Mouse (Mus musculus) urinary bladder, postnatal 14 days (tissue): ENCODE results near the gene Tnnc2.
A peak's percentile ranks its signal among the peaks of the same experiment; 100 is the strongest.
"Not testable (repeated sequence)": the region's sequence is repeated elsewhere in the genome, so short reads cannot be mapped to it uniquely, and the experiment has no call there.

ENCODE experiments used
- DNase-seq: peaks from one replicate; pipeline ENCODE4 v3.0.0; 2021; ENCODE audit warnings: low spot score

Gene Tnnc2

DNA sequence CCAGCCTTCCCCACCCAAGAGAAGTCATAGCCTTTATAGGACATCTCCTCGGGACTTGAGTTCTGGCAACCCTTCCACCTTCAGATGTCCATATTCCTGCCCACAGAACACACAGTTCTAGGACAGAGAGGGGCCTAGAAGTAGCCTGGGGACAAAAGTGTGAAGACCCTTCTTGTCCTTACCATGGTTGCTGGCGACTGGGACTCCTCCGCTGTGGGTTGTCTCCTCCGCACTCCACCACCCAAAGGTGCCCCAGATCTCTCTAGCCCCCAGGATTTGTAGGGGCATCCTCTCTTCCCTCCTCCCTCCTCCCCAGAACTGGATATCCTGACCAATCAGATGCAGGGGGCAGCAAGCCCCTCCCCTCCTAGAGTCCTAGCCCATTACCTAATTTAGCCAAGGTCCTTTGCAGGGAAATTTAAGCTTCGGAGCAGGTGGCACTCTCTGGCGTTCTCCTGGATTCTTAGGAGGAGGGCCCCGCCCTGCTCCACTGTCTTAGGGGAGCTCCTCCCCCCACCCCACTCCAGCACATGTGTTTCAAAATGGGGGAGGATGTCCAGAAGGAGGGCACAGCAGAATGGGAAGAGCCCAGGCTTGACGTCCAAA is at the start of gene Tnnc2:
Gene Tnnc2, minus strand, starts transcription at position 487 of the 606 bp plus-strand sequence.
- no peak for DNase-seq

DNA sequence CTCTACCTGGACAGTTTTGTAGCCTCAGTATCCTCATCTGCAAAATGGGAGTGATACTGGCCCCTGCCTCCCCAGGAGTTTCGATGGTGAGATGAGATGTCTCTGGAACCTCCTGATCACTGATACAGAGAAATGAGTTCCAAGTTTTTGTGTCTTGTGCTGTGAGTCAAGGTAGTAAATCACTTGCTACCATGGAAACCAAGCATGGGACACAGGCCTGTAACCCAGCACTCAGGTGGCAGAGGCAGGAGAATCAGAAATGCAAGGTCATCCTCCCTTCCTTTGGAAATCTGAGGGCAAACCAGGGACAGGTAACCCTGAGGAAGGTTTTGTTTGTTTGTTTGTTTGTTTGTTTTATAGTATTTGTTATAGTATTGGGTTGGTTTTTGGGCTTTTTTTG is 49.3 kb upstream of the Tnnc2 start:
- DNase-seq: no peak

DNA sequence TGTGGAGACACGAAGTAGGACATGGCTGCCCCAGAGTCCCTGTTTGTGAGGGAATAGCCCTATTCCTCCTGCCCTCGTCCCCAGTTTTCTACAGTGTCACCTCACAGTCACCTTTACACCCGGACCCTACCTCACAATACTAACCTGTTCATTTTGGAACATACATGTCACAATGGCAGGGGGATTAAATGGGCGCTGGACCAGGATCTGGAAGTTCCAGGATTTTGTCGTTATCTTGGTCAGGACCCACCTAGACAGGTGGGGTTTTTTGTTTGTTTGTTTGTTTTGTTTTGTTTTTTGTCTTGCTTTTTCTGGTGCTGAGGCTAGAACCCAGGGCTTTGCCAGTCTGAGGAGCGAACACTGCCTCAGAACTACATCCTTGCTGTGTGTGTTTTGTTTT is 48.7 kb upstream of the Tnnc2 start, which contains the start of gene Spata25:
Gene Spata25, minus strand, starts transcription at position 101 of the 400 bp plus-strand sequence.
- DNase-seq: no peak

DNA sequence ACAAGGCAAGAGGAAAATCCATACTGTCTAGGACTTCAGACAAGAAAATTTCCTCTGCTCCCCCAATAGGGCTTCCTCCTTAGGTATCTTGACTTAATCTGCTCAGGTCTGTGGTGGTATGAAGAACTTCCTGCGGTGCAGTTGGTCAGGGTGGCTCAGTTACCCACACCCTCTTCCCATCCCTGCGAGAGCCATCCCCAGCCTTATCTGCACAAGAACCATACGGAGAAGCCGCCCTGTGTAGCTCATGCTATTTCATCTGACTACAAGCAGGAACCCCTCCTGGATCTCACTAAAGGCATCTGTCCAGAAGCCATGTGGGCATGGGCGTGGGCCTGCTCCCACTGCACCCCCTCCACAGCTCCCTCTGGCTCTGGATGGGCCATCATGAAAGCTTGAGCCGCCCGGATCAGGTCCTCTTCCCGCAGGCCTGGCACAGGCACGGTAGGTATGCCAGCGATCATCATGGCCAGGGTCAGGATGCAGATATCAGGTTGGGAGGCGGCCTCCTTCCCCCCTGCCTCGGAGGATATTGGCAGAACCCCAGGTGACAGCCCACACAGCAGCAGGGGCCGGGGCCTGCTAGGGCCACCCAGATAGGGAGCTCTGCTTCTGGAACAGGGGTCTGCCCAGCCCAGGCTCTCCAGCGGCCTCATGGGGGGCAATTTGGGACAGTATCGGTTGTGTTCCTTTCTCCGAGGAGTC is 47.5 kb upstream of the Tnnc2 start:
- DNase-seq: no peak

DNA sequence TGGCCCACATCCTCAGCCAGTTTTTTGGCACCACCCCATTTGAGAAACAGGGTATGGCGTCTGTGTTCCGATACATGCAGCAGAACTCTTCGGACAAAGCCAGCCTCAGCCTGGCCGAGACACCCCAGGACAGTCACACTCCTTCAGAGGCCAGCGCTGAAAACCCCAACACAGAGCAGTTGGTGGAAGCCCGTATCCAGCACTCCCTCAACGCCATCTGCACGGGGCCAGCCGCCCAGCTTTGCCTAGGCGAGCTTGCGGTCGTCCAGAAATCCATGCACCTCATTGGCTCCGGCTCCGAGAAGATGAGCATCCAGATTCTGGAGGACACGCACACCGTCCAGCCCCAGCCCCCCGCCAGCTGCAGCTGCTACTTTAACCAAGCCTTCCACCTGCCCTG is 45.8 kb upstream of the Tnnc2 start:
- DNase-seq: no peak

DNA sequence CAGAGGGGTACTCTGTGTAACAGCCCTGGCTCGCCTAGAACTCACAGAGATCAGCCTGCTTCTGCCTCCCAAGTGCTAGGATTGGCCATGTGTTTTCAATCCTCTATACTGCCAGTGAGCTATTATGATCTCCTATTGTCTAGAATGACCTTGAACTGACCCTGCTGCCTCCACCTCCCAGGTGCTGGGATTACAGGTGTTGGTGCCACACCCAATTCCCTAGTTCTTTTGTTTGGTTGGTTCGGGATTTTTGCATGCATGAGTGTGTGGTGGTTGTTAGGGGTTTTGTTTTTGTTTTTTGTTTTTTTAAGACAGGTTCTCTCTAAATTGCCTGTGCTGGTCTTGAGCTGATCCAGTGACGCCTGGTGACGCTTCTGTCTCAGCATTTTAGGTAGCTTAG is 44.2 kb upstream of the Tnnc2 start:
- no peak for DNase-seq

DNA sequence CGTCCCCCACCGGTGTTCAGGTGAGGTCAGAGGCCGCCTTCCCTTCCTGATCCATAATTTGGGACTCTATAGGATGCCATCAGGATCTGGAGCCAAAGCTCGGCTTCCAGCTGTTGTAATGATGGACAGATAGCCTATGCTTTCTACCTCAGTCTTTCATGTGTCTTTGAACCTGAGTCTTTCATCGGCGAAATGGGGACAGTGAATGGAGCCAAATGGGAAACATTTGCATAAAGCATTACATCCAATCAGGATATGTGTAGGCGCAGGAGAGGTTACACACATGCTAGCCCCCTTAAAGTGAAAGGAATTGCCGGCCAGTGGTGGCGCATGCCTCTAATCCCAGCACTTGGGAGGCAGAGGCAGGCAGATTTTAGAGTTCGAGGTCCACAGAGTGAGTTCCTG is 43.4 kb upstream of the Tnnc2 start:
- DNase-seq: no peak

DNA sequence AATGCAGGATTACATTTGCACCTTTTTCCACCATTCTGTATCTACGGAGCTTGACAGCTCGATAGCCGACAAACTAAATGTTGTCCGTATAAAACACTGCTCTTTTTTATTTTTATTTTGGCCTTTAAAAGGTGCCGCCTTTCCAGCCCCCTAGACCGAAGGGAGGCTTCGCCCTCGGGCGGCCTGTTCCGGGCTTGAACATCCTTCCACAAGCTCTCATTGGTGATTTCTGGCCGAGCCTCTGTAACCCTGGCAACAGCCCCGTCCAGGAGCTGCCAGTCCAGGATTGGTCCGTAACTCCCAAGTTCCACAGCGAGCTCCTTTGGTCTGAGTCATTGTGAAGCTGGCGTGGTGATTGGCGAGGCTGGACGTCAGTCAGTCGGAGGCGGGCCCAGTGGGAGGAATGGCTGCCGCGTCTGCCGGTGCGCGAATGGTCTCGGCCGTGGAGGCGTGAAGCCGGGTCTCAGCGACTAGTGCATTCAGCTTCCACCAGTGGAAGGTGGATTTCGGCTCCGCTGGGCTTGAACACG is 42.9 kb upstream of the Tnnc2 start, which contains the start of gene Zswim1:
Gene Zswim1, plus strand, starts transcription at position 51 of the 530 bp plus-strand sequence.
- DNase-seq: peak; percentile 100

DNA sequence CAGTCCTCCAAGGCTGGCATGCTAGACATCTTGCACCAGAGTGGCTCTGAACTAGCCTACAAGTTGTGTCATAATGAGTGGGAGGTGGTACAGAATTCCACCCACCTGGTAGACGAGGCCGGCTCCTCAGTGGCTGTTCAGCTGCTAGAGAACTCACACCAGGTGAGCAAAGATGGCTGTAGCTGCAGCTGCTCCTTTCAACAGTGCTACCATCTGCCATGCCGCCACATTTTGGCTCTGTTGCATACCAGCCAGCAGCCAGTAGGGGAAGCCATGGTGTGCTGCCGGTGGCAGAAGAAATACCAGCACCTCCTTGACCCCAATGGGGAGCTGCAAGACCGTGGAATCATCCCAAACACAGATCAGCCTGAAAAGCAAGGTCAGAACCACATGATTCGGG is 41.3 kb upstream of the Tnnc2 start:
- DNase-seq: no peak

DNA sequence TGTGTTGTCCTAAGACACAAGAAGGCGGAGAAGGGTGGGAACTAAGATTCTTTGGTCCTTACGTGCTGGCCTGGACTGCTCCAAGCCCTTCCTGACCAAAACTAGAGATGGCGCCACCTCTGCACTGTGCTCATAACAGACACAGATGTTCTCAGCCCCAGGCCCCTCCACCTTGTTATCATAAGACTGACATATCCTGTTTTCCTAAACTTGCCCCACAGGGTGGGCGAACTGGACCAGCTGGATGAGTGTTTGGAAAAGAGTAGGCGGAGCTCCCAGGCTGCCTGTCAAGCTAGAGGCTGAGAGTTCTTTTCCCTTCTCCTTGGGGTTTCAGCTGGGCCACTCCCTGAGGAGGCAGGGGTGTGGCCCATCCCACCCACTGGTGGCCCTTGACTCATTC is 37.9 kb upstream of the Tnnc2 start:
- DNase-seq: no peak

DNA sequence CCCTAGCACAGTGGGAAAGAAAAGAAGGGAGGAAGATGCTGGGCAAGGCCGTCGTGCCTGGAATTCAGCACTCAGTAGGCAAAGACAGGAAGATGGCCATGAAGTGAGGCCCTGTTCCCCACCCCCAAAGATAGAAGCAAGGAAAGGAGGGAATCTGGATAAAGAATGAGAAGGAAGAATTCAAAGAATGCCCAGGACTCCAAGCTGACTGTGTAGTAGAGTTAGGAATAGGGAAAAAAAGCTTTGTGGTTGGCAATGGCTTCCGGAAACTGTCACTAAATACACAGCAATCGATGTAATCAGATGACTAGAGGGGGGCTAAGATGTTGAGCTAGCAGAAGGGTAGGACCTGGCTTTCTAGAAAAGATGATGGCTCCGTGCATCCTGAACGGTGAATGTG is 37.4 kb upstream of the Tnnc2 start:
- DNase-seq: no peak

DNA sequence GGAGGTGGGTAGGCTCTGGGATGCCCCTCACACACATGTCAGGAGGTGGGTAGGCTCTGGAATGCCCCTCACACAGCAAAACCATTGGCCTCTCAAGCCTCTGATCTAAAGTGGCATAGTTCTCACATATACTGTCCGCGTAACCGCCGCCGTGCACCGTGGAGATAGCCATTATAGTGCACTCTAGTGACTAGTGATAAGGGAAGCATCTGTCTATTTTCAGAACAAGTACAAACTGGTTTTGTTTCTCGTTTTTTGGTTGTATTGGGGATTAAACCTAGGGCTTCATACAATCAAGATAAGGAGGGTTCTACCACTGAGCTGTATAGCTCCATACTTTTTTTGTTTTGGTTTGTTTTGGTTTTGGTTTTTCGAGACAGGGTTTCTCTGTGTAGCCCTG is 36.1 kb upstream of the Tnnc2 start:
- DNase-seq: no peak

DNA sequence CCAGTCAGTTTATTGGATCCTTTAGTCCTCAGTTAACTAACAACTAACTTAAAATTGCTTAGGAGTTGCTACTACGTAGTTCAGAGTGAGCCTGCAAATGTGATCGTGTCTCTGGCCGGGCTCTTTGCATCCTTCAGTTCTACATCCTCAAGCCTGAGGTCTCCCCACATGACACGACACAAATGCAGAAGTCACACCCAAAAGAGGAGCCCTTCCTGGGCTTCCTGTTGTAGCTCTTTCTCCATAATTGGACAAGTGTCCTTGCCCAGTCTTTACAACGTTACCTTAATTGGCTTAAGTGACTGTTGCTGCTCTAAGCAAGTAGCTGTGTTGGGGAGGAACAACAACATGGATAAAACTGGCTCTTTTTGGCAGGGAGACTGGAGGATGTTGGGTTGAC is 35.6 kb upstream of the Tnnc2 start:
- no peak for DNase-seq

DNA sequence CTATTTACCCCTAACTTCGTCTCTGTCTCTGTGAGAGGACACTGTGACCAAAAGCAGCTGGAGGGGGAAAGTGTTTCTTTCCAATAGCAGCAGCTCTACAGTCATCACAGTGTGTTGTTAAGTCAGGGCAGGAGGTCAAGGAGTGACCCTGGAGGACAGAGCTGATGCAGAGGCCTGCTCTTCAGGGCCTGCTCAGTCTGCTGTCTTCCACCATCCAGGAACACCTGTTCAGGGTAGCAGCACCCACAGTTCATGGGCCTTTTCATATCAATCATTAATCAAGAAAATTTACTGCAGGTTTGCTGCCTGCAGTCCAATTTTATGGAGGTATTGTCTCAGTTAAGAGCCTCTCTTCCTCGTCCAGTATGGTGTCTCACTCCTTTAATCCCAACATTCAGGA is 33.8 kb upstream of the Tnnc2 start:
- no peak for DNase-seq

DNA sequence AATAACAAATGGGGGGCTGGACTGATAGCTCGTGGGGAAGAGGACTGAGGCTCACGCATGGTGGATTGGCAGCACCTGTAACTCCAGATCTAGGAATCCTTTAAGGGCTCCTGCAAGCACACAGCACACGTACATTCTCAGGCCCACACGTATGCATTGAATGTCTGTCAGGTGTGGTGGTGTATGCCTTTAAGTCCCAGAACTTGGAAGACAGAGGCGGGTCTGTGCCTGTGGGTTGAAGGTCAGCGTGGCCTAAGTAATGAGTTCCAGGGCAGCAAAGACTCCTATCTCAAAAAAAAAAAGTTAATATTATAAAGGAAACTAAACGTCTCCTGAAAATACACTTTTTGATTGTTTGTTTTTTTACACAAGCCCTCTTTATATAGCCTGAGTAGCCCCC is 26.8 kb upstream of the Tnnc2 start:
- no peak for DNase-seq

DNA sequence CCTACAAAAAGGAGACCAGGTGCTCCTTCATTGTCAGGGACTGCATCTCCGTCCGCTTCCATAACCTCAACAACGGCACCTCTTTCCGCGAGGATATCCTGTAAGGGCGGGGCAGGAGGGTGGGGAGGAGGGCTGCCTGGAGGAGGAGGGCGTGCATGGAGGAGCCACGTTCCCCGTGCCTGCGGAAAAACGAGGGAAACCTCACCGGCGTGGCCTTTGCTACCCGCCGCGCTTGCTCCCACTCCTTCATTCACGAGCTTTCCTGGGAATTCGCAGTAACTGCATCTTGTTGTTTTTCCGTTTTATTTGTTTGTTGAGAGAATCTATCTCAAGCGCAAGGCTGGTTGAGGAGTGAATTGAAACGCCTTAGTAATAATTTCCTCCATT is 25.6 kb upstream of the Tnnc2 start:
- no peak for DNase-seq

DNA sequence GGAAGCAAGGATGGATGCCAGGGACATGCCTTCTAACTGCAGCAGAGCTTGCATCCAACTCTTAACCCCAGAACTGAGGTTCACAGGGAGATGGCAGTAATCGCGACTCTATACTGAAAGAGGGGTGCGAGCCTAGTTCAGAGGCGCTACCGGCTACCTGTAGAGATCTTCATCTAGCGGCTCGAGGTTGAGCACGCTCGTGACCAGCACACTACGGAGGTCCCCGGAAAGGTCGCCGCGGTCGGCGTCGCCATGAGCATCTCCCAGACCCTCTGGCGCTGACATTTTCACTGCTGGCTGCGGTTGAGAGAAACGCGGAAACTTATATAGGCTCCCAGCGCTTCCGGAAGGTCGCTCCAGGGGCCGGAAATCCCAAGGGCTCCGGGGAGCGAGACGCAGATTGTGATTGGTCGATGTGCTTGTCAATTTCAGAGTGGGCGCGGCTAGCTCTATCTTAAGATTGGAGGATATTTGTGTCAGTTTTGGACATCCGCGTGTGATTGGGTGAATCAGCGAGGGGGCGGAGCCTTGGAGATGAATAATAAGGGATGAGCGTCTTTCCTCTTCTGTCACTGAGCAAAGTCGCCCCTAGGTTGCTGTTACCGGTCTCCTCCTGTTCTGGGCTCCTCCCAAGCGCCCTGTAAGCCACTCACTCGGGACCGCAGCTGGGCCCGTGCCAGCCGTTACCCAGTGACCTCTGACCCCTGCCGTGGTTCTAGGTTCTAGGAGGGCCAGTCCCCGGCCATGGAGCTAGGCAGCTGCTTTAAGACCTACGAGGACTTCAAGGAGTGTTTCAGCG is 25.0 kb upstream of the Tnnc2 start, which contains the start of the genes Acot8 and Zswim3:
Gene Acot8, minus strand, starts transcription at position 350 of the 799 bp plus-strand sequence.
Gene Zswim3, plus strand, starts transcription at position 566 of the 799 bp plus-strand sequence.
- DNase-seq: peak; percentile 98

DNA sequence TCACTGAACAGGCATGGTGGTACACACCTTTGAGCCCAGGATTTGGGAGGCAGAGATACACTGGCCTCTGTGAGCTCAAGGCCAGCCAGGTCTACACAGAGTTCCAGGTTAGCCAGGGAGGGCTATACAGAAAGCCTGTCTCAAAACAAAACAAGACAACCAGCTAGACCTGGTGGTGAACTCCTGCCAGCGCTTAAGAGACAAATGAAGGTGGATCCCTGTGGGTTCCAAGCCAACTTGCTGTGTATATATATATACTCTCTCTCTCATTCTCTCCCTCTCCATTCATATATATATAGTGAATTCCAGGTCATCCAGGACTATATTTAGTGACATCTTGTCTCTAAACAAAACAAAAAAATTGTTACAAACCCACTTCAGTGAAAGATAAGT is 24.1 kb upstream of the Tnnc2 start:
- DNase-seq: no peak

DNA sequence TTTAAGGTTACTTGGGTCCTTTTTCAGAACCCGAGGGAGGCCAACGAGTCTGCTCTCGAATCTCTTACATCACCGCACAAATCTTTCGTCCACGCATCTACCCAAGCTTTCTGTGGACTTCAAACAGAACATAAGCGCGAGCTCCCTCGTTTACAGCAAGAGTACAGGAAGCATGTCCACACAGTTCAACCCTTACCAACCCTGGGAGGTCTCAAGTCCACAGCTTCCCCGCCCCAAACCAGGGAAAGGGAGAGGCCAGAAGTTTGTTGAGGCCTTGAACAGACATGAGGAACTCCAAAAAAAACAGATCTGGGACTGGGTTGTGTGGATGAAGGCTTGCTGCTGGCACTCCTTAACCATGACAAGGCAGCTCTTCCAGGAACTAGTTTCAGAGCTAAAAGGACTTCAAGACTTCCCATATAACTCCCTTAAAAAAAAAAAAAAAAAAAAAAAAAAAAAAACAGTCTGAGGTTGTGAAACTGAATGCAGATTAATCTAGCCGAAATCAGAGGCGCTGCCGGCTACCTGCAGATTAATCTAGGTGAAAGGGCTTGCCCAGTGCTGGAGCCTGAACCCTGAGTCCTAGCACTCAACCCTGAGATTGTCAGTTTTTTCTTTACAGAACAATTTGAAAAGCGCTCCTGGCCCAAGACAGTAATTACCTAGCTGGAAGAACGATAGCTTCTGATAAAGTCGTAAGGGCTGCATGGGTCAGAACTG is 23.6 kb upstream of the Tnnc2 start:
- no peak for DNase-seq

DNA sequence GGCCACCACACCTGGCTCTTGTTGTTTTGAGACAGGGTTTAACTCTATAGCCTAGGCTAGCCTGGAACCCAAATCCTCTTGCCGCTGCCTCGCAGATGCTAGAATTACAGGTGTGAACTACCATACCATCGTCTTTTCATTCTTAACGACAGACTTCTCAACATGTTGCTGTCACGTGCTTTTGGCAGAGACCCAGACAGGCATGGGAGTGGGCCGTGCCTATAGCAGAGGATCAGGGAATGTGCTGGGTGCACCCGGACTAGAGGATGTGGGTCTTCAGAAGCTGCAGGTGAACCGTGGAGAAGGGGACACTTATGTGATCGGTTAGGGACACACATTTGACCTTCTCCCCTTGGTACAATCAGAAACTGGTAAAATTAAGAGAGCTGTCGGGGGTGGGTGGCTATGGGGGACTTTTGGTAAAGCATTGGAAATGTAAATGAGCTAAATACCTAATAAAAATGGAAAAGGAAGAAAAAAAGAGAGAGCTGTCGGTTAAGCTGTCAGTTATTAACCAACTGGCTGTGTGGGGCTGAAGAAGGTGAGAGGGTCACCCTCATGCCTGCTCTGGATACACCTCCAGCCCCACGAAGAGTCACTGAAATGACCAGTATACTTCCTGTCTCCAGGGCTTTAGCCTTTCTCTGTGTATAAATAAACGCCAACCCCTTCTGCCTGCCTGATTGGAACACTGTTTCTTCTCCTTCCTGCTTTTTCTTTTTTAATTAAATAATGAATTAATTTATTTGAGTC is 20.7 kb upstream of the Tnnc2 start:
- DNase-seq: no peak

DNA sequence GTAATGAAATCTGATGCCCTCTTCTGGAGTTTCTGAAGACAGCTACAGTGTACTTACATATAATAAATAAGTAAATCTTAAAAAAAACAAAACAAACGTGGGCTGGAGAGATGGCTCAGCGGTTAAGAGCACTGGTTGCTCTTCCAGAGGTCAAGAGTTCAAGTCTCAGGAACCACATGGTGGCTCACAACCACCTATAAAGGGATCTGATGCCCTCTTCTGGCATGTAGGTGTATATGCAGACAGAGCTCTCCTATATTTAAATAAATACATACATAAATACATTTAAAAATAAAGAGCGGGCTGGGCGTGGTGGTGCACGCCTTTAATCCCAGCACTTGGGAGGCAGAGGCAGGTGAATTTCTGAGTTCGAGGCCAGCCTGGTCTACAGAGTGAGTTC is 18.8 kb upstream of the Tnnc2 start:
- DNase-seq: not testable (repeated sequence)
